Mouse (Mus musculus) left cerebral cortex, postnatal 4 days (tissue): ENCODE measurements at regions not wholly inside any gene's neighbourhood (a gene's known extent, or its start where the extent isn't known, plus 50 kb on each side); places are given as distances from the start of the nearest gene placed in this dataset.

Source experiments
- DNase-seq: peaks from one replicate; pipeline ENCODE4 v3.0.0-alpha.2; 2022
- intact Hi-C: fragments of 180-260 bp; cut with DNase I; formaldehyde crosslinking; loops from one replicate; pipeline ENCODE4 v1.15.1; 2025

DNA sequence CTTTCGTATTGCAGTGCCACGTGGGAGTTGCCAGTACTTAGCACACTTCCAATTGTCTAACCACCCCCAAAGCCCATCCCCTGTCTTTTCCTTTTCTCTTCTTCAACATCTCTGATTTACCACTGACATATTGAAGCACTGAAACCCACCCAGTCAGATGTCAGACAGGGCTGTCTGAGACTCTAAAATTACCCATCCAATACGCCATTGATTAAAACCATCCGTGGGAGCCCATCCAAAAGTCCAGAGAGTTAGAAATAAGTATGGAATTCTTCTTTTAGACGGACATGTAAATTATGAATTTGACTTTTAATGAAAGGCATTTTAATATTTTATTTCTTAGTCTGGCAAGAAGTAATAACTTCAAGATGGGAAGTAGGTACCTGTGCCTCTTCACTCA, 148.8 kb downstream of the Btg1 start:
- intact Hi-C loops = no loop called here
- DNase-seq = no peak

DNA sequence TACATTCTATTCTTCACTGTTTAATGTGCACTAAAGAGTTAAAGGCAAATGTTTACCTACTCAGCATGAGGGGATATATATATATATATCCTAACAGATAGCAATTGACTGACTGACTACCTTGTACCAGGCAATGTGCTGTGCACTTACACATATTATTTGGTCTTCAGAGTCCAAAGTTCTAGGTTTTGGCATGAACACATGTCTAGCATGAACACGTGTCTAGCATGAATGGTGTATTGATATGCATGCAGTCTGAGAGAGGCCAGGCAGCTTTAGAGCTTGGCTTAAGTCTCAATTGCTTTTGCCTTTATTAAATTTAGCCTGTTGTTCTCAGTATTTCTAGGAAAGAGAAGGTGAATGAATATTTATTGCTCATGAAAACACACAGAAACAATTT, 161.4 kb downstream of the Btg1 start:
- DNase-seq = no peak
- intact Hi-C loops = no loop called here

- intact Hi-C loops = no loop called here
These were observed 167.2 kb downstream of the Btg1 start for GRCm38 (mm10) chr10:96783966-96784365.

GRCm38 (mm10) chr10:96786903-96787571, 170.2 kb downstream of the Btg1 start:
- intact Hi-C loops = no loop called here
- no peak for DNase-seq

More at GRCm38 (mm10) chr10:96783966-96784365, 167.2 kb downstream of the Btg1 start:
- no peak for DNase-seq

DNA sequence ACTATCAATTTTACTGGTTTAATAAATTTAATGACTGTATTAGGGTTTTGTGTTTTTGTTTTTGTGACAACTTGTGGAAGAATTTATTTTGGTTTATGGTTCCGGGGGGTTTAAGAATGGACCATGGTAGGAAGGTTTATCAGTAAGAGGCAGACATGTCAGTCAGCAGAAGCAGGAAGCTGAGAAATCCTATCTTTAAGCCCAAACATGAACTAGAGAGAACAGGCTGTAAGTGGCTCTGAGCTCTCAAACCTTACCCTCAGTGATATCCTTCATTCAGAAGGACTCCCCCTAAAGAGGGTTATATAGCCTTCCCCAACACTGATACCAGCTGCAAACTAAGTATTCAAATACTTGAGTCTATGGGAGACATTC, 170.8 kb downstream of the Btg1 start:
- DNase-seq = no peak
- intact Hi-C loops = no loop called here

- no peak for DNase-seq
- intact Hi-C loops = no loop called here
These were observed 171.7 kb downstream of the Btg1 start for GRCm38 (mm10) chr10:96788352-96789016.

DNA sequence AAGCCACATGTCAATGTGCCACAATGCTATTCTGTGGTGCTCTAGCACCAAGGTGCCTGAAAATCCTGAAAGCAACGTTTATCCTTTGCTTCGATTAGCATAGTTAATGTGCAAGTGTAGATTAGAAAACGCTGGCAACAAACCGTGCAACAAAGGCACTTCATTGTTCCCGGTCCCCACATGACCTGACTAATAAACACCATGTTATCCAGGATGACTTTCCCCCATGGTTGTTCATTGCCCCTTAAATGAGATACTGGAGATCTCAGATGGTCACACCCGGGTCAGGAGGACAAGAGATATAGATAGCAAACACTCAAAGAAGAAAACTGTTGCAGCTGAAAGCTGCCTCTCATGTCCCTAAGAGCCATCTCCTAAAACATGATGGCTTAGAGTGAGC, 180.3 kb downstream of the Btg1 start:
- intact Hi-C loops = no loop called here
- no peak for DNase-seq

- intact Hi-C loops = no loop called here
- DNase-seq = no peak
These were observed 184.0 kb downstream of the Btg1 start for GRCm38 (mm10) chr10:96800801-96801200.

- no peak for DNase-seq
- intact Hi-C loops = no loop called here
These were observed 187.4 kb downstream of the Btg1 start for GRCm38 (mm10) chr10:96804030-96804784.

DNA sequence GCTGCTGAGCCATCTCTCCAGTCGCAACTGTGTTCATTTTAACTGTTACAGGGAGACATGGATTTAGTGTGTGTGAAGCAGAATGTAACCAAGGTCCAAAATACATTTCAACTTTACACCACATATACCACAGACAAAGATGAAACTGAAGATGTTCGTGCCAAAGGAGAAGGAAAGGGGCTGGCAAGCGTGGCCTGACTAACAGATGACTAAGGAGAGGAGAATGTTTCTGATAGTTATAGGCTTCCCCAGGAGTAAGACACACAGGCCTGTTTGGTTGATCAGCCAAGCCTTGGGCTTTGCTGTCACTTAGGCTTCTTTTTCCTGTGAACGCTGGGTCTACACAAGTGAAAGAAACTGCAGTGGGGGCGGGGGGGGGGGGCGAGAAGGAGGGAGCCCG, 189.8 kb downstream of the Btg1 start:
- DNase-seq = no peak
- intact Hi-C loops = no loop called here

DNA sequence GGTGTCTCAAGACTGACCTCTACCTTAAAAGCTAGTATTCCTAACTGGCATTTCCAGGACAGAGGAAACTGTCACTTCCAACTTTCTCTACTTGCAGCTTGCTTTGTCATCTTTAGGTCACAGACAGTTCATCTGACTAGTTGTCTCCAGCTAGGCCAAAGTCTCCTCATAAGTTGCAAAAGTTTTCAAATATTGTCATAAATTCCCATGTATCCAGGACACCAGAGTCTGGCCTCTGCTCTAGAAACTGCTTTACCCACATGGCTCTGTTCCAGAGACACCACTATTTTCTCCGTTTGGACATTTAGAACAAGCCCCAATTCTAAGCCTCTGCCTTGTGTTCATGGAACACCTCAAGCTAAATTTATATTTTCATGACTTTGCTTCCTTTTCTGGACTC, 205.0 kb downstream of the Btg1 start:
- no peak for DNase-seq
- intact Hi-C loops = no loop called here

- no peak for DNase-seq
- intact Hi-C loops = no loop called here
These were observed 205.8 kb downstream of the Btg1 start for GRCm38 (mm10) chr10:96822344-96823335.

- DNase-seq = no peak
- intact Hi-C loops = no loop called here
These were observed 209.5 kb downstream of the Btg1 start for GRCm38 (mm10) chr10:96826234-96826788.

- intact Hi-C loops = no loop called here
These were observed 211.2 kb downstream of the Btg1 start for GRCm38 (mm10) chr10:96827971-96828370.

DNA sequence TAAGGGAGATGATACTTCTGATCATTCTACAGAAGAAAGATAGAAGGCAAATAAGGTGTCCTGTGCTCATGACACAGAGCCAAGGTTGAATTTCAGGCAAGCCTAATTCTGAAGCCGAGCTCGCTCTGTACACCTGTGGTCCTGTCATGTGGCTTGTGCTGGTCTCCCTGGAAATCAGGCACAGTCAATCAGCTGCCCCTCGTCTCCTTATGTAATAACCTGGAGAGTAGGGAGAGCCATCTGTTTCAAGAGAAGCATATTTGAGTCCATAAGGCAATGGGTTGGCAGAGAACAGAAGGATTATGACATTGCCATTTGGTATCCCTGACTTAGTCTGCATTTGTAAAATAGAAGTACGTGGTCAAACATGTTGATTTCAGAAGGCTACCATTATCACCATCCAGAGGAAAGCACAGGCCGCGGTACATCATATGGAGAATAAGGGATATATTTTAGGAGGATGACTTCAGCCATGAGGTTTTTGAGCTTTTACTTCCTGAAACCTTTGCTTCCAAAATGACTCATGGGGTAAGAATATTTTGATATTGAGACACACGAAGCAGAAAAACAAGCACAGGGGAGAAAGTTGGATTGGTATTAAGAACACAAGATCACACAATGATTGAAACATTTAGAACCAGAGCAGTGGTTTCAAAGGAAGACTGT, 211.9 kb downstream of the Btg1 start:
- DNase-seq = peak; percentile 35
- intact Hi-C loops = no loop called here

More at GRCm38 (mm10) chr10:96827971-96828370, 211.2 kb downstream of the Btg1 start:
- DNase-seq = no peak

DNA sequence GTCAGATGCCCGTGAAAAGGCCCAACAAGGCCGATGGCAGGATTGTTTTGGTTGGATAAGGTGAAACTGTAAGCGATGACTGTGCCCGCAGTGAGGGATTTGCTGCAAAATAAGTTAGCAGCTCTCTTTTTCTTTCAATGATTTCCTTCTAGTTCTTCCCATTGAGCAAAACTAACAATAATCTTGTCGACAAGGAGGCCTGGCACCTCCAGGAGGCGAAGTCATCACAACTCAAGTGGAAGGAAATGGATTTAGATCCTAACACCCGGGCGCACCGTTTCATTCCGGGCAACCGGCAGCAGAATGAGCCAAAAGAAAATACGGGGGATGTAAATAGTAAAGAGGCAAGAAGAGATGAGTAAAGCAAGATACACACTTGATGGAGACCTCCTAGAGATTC, 214.3 kb downstream of the Btg1 start:
- intact Hi-C loops = no loop called here
- peak; percentile 16 for DNase-seq

DNA sequence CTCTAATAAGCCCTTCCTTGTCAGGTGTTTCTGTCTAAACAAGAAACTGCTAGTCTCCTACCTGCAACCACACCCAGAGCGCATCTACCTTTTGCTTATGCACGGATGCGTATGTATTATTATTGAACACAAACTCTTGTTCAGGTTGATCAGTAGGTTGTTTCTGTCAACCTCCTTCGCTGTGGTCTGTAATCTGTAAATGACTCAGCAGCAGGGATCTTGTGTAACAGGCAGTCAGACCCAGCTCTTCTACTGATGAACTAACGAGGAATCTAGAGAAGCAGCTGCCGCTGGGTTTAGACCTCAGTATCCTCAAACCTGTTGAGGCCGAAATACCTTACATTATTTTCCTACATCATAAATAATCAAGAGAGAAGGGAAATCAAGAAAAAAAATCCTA, 220.4 kb downstream of the Btg1 start:
- DNase-seq = no peak
- intact Hi-C loops = no loop called here

- intact Hi-C loops = no loop called here
- no peak for DNase-seq
These were observed 224.3 kb downstream of the Btg1 start for GRCm38 (mm10) chr10:96841128-96841527.

GRCm38 (mm10) chr10:96841956-96842355, 225.2 kb downstream of the Btg1 start:
- DNase-seq = no peak
- intact Hi-C loops = no loop called here

DNA sequence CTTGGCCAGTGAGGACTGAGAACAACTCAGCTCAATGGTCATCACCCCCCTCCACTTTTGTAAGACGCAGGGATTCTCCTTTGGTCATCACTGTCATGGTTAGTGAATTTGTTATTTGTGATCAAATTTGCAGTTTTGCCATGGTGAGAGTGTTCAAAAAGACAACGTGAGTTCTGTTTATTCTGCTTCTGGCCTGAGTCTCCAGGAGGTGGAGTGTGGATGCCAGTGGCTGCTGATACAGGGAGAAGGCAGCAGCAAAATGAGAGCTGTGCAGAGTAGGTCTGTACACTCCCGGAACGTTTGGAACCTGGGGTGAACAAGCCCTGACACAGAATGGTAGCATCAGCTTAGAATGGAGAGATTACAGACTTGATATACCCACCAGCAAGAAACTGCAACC, 229.1 kb downstream of the Btg1 start:
- no peak for DNase-seq
- intact Hi-C loops = no loop called here
